Mouse (Mus musculus): ENCODE results near the gene Cyp1a2. TPM values are rescaled to one million over a fixed set of nuclear protein-coding genes. Genes with fewer than 3 reads are reported as not detected.
"Not testable (repeated sequence)": the region's sequence is repeated elsewhere in the genome, so short reads cannot be mapped to it uniquely, and the experiment has no call there.

Cyp1a2 gene
- total RNA-seq (2018; cell fraction: chromatin; rRNA removed), result not detected
- not detected for total RNA-seq (2018; cell fraction: cytosol; rRNA removed)
- not detected for total RNA-seq (2018; cell fraction: nucleus; rRNA removed)
- polyA plus RNA-seq (2018), result not detected in 3 replicates

DNA sequence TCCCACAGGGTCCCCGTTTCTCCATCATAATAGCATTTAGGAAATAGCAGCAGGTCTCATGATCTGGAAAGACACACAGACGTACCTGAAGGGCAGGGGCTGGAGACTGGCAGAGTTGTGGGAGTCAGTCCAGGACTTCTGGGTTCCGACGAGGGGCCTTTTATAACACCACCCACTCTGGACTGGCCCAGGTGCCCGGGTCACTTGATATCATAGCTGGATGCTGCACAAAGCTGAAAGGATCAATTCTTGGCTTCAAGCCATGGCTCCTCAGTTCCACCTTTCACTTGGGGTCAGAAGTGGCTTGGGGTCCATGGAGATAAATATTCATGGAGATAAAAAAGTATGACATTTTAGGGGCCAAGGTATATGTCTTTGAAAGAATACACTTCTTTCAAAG is at the start of gene Cyp1a2:
Cyp1a2 (minus strand) TSS at position 184 of the 400 bp plus-strand sequence.
- 88% methylated on average over 3 of the region's 5 CpGs for WGBS (ENCODE audit: missing documents)
- Histone ChIP-seq H3K79me2 (ENCODE audit: inconsistent target) (no peaks in the 10 kb centered on the region), H3K36me3 (ENCODE audit: inconsistent target) (no peaks in the 10 kb centered on the region), H3K27ac (no peak within 1 kb of the TSS), H3K4me3 (ENCODE audit: inconsistent target) (no peak within 1 kb of the TSS)

DNA sequence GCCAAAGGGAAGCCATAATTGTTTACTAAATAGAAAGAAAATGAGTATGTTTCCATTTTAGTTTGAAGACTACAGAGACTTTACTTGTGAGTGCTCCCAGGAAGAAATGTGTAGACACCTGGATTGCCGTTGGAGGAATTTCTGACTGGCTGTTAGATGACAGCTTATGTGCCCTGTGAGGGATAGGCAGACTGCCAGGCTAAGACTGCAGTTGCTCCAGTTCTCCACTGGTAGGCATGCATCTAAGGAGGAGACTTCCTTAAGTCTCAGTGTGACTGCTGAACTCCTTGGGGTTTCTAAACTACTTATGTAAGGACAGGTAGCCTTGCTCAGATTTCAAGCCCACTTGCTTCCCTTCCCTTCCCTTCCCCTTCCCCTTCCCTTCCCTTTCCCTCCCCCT is 44.8 kb upstream of the Cyp1a2 start:
- 100% methylated on average over 1 of the region's 1 CpGs for WGBS (ENCODE audit: missing documents)
- peaks cover 63% of the 10 kb centered on the region for H3K79me2 ChIP-seq (ENCODE audit: inconsistent target)
- no peak overlapping the region for H3K4me3 ChIP-seq (ENCODE audit: inconsistent target)
- H3K36me3 ChIP-seq (ENCODE audit: inconsistent target), result peaks cover 22% of the 10 kb centered on the region
- no peak overlapping the region for H3K27ac ChIP-seq

- no peak overlapping the region for H3K27ac ChIP-seq
These were observed 41.2 kb upstream of the Cyp1a2 start for GRCm38 (mm10) chr9:57724701-57725100.

DNA sequence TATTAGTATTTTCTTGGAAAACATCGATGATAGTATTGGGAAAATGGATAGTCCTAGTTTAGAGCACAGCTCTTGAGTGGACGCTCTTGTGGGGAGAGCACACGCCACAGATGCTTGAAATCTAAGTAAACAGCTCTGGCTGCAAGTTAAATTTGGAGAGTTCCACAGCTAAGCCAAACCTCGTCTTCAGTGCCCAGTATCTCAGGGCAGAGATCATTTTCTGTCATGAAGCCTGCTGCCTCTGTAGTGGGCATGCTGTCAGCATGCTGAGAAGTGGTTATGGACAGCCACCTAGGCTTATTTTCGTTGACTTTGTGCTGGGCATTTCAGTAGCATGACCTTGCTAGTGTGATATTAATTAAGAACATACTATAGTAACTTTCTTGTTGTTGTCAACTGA is 40.3 kb upstream of the Cyp1a2 start:
- Histone ChIP-seq H3K4me3 (ENCODE audit: inconsistent target) (no peak overlapping the region), H3K36me3 (ENCODE audit: inconsistent target) (peaks cover 36% of the 10 kb centered on the region), H3K27ac (no peak overlapping the region), H3K79me2 (ENCODE audit: inconsistent target) (peaks cover 56% of the 10 kb centered on the region)
- WGBS (ENCODE audit: missing documents), result 82% methylated on average over 5 of the region's 5 CpGs

More at GRCm38 (mm10) chr9:57724701-57725100, 41.2 kb upstream of the Cyp1a2 start:
- Histone ChIP-seq H3K36me3 (ENCODE audit: inconsistent target) (peaks cover 31% of the 10 kb centered on the region), H3K4me3 (ENCODE audit: inconsistent target) (no peak overlapping the region), H3K79me2 (ENCODE audit: inconsistent target) (peaks cover 50% of the 10 kb centered on the region)
- WGBS (ENCODE audit: missing documents), result 100% methylated on average over 3 of the region's 3 CpGs

GRCm38 (mm10) chr9:57723315-57723715 is 39.8 kb upstream of the Cyp1a2 start:
- 22% methylated on average over 5 of the region's 5 CpGs for WGBS (ENCODE audit: missing documents)
- no peak overlapping the region for H3K4me3 ChIP-seq (ENCODE audit: inconsistent target)
- H3K27ac ChIP-seq, result no peak overlapping the region
- H3K36me3 ChIP-seq (ENCODE audit: inconsistent target), result peaks cover 41% of the 10 kb centered on the region
- H3K79me2 ChIP-seq (ENCODE audit: inconsistent target), result peaks cover 61% of the 10 kb centered on the region

GRCm38 (mm10) chr9:57722371-57722770 is 38.9 kb upstream of the Cyp1a2 start:
- peaks cover 63% of the 10 kb centered on the region for H3K79me2 ChIP-seq (ENCODE audit: inconsistent target)
- no peak overlapping the region for H3K4me3 ChIP-seq (ENCODE audit: inconsistent target)
- WGBS (ENCODE audit: missing documents), result 86% methylated on average over 1 of the region's 1 CpGs
- no peak overlapping the region for H3K27ac ChIP-seq
- H3K36me3 ChIP-seq (ENCODE audit: inconsistent target), result peaks cover 39% of the 10 kb centered on the region

DNA sequence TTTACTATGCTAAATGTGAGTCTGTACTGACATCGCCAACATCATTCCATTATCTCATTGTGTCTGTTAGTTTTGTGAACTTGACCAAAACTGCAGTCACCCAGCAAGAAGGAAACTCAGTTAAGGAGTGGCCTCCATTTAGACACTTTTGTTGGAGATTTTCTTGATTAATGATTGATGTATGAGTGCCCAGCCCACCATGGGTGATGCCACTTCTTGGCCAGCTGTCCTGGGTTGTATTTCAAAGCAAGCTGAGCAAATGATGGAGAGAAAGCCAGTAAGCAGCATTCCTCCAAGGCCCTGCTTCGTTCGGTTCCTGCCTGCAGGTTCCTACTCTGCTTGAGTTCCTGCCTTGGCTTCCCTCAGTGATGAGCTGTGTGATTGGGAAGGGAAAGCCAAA is 37.2 kb upstream of the Cyp1a2 start:
- 88% methylated on average over 3 of the region's 3 CpGs for WGBS (ENCODE audit: missing documents)
- no peak overlapping the region for H3K27ac ChIP-seq
- H3K36me3 ChIP-seq (ENCODE audit: inconsistent target), result peaks cover 41% of the 10 kb centered on the region
- no peak overlapping the region for H3K4me3 ChIP-seq (ENCODE audit: inconsistent target)
- peaks cover 53% of the 10 kb centered on the region for H3K79me2 ChIP-seq (ENCODE audit: inconsistent target)

DNA sequence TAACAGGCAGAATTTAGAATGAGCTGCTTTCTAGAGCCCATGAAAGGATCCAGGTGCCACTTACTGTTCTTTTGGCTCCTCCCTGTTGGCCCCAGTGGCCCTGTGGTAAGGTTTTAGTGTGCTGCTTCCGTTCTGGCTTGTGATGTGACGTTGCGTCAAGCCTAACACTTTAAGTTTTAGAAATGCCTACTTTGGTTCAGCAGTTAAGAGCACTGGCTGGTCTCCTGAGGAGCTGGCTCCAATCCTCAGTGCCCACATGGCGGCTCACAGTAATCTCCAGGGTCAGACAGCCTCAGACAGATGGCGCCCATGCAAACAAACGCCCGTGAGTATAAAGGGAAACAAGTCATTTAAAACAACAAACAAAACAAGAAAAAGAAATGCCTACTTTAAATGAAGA is 34.9 kb upstream of the Cyp1a2 start:
- Histone ChIP-seq H3K36me3 (ENCODE audit: inconsistent target) (peaks cover 60% of the 10 kb centered on the region), H3K79me2 (ENCODE audit: inconsistent target) (peaks cover 30% of the 10 kb centered on the region; the same call in 1 of the 2 replicates), H3K4me3 (ENCODE audit: inconsistent target) (no peak overlapping the region), H3K27ac (no peak overlapping the region)
- WGBS (ENCODE audit: missing documents), result 79% methylated on average over 7 of the region's 7 CpGs

- no peak overlapping the region for H3K27ac ChIP-seq
- WGBS (ENCODE audit: missing documents), result 85% methylated on average over 2 of the region's 2 CpGs
- peaks cover 46% of the 10 kb centered on the region for H3K79me2 ChIP-seq (ENCODE audit: inconsistent target)
- no peak overlapping the region for H3K4me3 ChIP-seq (ENCODE audit: inconsistent target)
- H3K36me3 ChIP-seq (ENCODE audit: inconsistent target), result peaks cover 40% of the 10 kb centered on the region
These were observed 28.7 kb upstream of the Cyp1a2 start for GRCm38 (mm10) chr9:57712194-57712593.

GRCm38 (mm10) chr9:57710214-57710613 is 26.7 kb upstream of the Cyp1a2 start:
- H3K4me3 ChIP-seq (ENCODE audit: inconsistent target); H3K27ac ChIP-seq: not testable (repeated sequence)
- 98% methylated on average over 4 of the region's 5 CpGs for WGBS (ENCODE audit: missing documents)
- Histone ChIP-seq H3K79me2 (ENCODE audit: inconsistent target) (peaks cover 46% of the 10 kb centered on the region), H3K36me3 (ENCODE audit: inconsistent target) (peaks cover 20% of the 10 kb centered on the region)

DNA sequence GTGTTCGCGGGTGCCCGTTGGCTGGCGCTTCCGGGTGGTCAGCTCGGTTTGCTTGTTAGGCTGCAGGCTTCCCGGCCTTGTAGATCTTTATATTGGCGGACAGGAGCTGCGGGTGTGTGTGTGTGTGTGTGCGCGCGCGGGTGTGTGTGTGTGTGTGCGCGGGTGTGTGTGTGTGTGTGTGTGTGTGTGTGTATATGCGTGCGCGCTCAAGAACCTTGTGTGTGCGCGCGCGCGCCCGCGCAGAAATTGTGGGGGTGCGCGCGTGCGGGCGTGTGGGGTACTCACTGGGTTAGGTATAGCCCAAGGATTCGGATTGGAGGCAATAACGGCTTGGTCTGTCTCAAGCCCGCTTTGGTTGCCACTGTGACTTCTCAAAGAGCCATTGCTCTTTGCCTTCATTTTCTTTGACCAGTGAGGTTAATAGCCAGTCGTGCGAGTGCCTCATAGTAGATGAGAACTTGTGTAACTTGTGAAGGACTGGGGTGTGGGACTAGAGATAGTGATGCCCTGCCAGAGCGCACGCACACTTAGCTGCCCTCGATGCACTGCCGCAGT is 25.3 kb upstream of the Cyp1a2 start:
- WGBS (ENCODE audit: missing documents), result 3% methylated on average over 23 of the region's 39 CpGs
- Histone ChIP-seq H3K36me3 (ENCODE audit: inconsistent target) (peaks cover 8% of the 10 kb centered on the region; the same call in 1 of the 2 replicates), H3K79me2 (ENCODE audit: inconsistent target) (peaks cover 46% of the 10 kb centered on the region), H3K4me3 (ENCODE audit: inconsistent target) (peak overlapping the region; percentile 58), H3K27ac (0 out of 2 replicates have a peak overlapping the region, but pooled peaks have one; percentile 12)

DNA sequence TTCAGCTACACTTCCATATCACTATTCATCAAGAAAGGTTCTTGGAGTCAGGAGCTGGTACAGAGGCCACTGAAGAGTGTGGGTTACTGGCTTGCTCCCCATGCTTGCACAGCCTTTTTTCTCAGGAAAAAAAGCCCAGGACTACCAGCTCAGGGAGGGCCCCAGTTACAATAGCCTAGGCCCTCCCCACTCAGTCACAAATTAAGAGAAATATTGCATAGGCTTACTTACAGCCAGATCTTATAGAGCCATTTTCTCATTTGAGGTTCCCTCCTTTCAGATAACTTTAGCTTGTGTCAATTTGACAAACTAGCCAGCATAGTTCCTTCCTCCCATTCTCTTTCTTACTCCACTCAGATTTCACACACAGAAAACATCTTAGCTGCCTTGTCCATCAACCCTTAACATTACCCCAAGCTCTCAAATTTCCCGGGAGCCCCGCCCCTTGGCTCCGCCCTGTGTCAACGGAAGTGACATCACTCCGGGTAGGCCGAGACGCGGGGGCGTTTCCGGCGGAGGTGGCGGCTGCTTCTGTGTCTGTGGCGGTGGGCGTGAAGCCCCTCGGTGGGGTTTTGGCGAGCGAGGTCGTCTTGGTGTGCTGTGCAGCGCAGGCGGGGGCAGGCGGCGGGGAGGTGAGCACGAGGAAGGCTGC is 24.7 kb upstream of the Cyp1a2 start, which contains the start of gene Edc3:
Edc3 (plus strand) TSS at position 473 of the 652 bp plus-strand sequence.
- WGBS (ENCODE audit: missing documents), result 0% methylated on average over 22 of the region's 23 CpGs
- Histone ChIP-seq H3K36me3 (ENCODE audit: inconsistent target) (peaks cover 3% of the 10 kb centered on the region; the same call in 1 of the 2 replicates), H3K79me2 (ENCODE audit: inconsistent target) (peaks cover 46% of the 10 kb centered on the region), H3K27ac (0 out of 2 replicates have a peak within 1 kb of the TSS, but pooled peaks have one; percentile 12), H3K4me3 (ENCODE audit: inconsistent target) (peak within 1 kb of the TSS; percentile 58)

- Histone ChIP-seq H3K27ac (no peak overlapping the region), H3K79me2 (ENCODE audit: inconsistent target) (peaks cover 30% of the 10 kb centered on the region), H3K36me3 (ENCODE audit: inconsistent target) (no peaks in the 10 kb centered on the region), H3K4me3 (ENCODE audit: inconsistent target) (no peak overlapping the region)
- 98% methylated on average over 3 of the region's 3 CpGs for WGBS (ENCODE audit: missing documents)
These were observed 23.0 kb upstream of the Cyp1a2 start for GRCm38 (mm10) chr9:57706496-57706895.

- Histone ChIP-seq H3K27ac (no peak overlapping the region), H3K79me2 (ENCODE audit: inconsistent target) (no peaks in the 10 kb centered on the region), H3K4me3 (ENCODE audit: inconsistent target) (no peak overlapping the region), H3K36me3 (ENCODE audit: inconsistent target) (no peaks in the 10 kb centered on the region)
- WGBS (ENCODE audit: missing documents), result 54% methylated on average over 1 of the region's 1 CpGs
These were observed 15.1 kb upstream of the Cyp1a2 start for GRCm38 (mm10) chr9:57698466-57699150.

DNA sequence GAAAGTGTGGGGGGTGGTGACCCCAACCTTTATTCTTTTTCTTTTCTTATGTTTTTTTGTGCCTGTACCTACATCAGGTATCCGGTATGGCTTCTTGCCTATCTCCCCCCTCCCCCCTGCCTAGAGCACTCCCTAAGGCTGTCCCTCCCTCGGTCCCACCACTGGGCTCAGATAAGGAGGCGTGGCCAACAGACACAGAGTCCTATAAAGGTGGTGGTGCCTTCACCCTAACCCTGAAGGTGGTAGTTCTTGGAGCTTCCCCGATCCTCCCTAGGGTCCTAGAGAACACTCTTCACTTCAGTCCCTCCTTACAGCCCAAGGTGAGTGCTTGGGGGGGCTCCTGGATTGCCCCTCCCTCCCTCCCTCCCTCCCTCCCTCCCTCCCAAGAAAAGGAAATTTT is 13.9 kb upstream of the Cyp1a2 start:
- Histone ChIP-seq H3K4me3 (ENCODE audit: inconsistent target) (no peak overlapping the region), H3K27ac (no peak overlapping the region), H3K36me3 (ENCODE audit: inconsistent target) (no peaks in the 10 kb centered on the region), H3K79me2 (ENCODE audit: inconsistent target) (no peaks in the 10 kb centered on the region)
- WGBS (ENCODE audit: missing documents), result 48% methylated on average over 4 of the region's 4 CpGs

All from macrophage (primary cell).